Mouse (Mus musculus): ENCODE results near the gene Flt3l.

DNA sequence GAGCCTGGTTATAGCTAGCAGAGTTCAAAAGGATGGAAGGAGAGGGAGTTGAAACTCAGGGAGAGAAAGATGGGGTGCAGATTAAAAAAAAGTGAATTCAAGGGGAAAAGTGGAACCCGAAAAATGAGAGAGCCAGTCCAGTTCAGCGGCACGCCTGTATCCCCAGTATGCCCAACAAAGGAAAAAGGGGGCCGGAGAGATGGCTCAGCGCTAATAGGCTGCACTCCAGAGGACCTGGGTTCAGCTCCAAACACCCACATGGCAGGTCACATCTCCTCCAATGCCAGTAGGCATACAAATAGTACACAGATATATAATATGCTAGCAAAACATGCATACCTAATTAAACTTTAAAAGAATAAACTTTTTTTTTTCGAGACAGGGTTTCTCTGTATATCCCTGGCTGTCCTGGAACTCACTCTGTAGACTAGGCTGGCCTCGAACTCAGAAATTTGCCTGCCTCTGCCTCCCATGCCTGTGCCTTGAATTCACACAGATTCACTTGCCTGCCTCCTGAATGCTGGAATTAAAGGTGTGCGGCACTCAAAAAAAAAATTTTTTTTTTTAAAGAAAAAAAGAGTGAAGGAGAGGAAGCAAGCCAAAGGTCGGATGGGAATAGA is 26.9 kb upstream of the Flt3l start:
- no peak for TF ChIP-seq EP300 (IDR thresholded peaks at IDR 0.05; ENCODE audit: insufficient read depth, low read depth, low read length)
- TF ChIP-seq CTCF (IDR thresholded peaks at IDR 0.05), result no peak
- TF ChIP-seq POLR2A (IDR thresholded peaks at IDR 0.05; ENCODE audit: insufficient read depth, low read depth, low read length), result no peak
